Mouse (Mus musculus) hindbrain, embryonic 11.5 days (tissue): Measurements from ENCODE around the gene Mdn1. TPM values are rescaled to one million over a fixed set of nuclear protein-coding genes. Genes with fewer than 3 reads are reported as not detected.

Experiments
- ATAC-seq: fragments of 200-750 bp; cut with Nextera tagmentation; 2 replicates; pipeline ENCODE4 v1.8.0; 2017; ENCODE audit warnings: mild to moderate bottlenecking, moderate TSS enrichment, moderate library complexity; ENCODE audit not compliant: low FRiP score
- DNase-seq: peaks from one replicate; pipeline ENCODE4 v3.0.0-alpha.2; 2015; ENCODE audit warnings: low spot score
- H3K27ac ChIP-seq: fragments of 300-500 bp; sonication (generic); 2 replicates; pipeline ENCODE4 v1.5.1; 2014; ENCODE audit warnings: mild to moderate bottlenecking, low read depth, low read length
- H3K27me3 ChIP-seq: fragments of 300-500 bp; sonication (generic); 2 replicates; pipeline ENCODE4 v1.6.1; 2014; ENCODE audit warnings: mild to moderate bottlenecking, low read length, moderate library complexity, mixed read lengths; ENCODE audit not compliant: control insufficient read depth, insufficient read depth
- H3K36me3 ChIP-seq: fragments of 300-500 bp; sonication (generic); 2 replicates; pipeline ENCODE4 v1.6.1; 2014; ENCODE audit warnings: mild to moderate bottlenecking, low read length, moderate library complexity, mixed read lengths; ENCODE audit not compliant: control insufficient read depth, insufficient read depth
- H3K4me1 ChIP-seq: fragments of 300-500 bp; sonication (generic); replicated peaks from 2 replicates; pipeline ENCODE4 v1.6.1; 2014; ENCODE audit warnings: low read length, mixed read lengths; ENCODE audit not compliant: control insufficient read depth, insufficient read depth
- H3K4me2 ChIP-seq: fragments of 300-500 bp; sonication (generic); replicated peaks from 2 replicates; pipeline ENCODE4 v1.6.1; 2014; ENCODE audit warnings: mild to moderate bottlenecking, low read depth, low read length
- H3K4me3 ChIP-seq: fragments of 300-500 bp; sonication (generic); 2 replicates; pipeline ENCODE4 v1.5.1; 2014; ENCODE audit warnings: low read depth, low read length
- H3K9ac ChIP-seq: fragments of 300-500 bp; sonication (generic); 2 replicates; pipeline ENCODE4 v1.6.1; 2014; ENCODE audit warnings: low read depth, low read length
- H3K9me3 ChIP-seq: fragments of 300-500 bp; sonication (generic); 2 replicates; pipeline ENCODE4 v1.6.1; 2016; ENCODE audit warnings: low read length; ENCODE audit not compliant: control insufficient read depth
- WGBS: fragments of 180-500 bp; shearing (Covaris S2); extraction: QIAGEN DNeasy Blood & Tissue Kit; methylation state at CpG from one replicate; pipeline ENCODE4 v1.1.7; 2014; 5-methylcytosine and 5-hydroxymethylcytosine counted together
- polyA plus RNA-seq: library from polyadenylated mRNA; unstranded; fragments of >200 nt; fragmentation: Nextera tagmentation; extraction: Ambion mirVana; gene quantifications from 2 replicates; pipeline ENCODE4 v1.2.1, GENCODE M21; 2014

The Mdn1 gene
- polyA plus RNA-seq, 1 experiment from 2014 or later, result 27.3 TPM

- no peak for DNase-seq
- Histone ChIP-seq H3K4me1 (no peaks in the 10 kb centered on the region), H3K4me3 (no peak overlapping the region), H3K9me3 (no peaks in the 10 kb centered on the region), H3K9ac (no peak overlapping the region), H3K4me2 (no peak overlapping the region), H3K27me3 (no peaks in the 10 kb centered on the region), H3K27ac (no peak overlapping the region), H3K36me3 (peaks cover 6% of the 10 kb centered on the region; the same call in 1 of the 2 replicates)
- 96% methylated on average over 2 of the region's 2 CpGs for WGBS
- no peak for ATAC-seq
Measured at GRCm38 (mm10) chr4:32674025-32674424, 17.1 kb downstream of the Mdn1 start.

- no peak overlapping the region for H3K27ac ChIP-seq
- no peak overlapping the region for H3K4me2 ChIP-seq
- H3K27me3 ChIP-seq, result no peaks in the 10 kb centered on the region
- no peak for ATAC-seq
- DNase-seq, result no peak
- WGBS, result 92% methylated on average over 3 of the region's 3 CpGs
- peaks cover 6% of the 10 kb centered on the region; the same call in 1 of the 2 replicates for H3K36me3 ChIP-seq
- no peak overlapping the region for H3K4me3 ChIP-seq
- H3K9me3 ChIP-seq, result no peaks in the 10 kb centered on the region
- H3K9ac ChIP-seq, result no peak overlapping the region
- no peaks in the 10 kb centered on the region for H3K4me1 ChIP-seq
Measured at GRCm38 (mm10) chr4:32677471-32677870, 20.6 kb downstream of the Mdn1 start.

- H3K9me3 ChIP-seq, result no peaks in the 10 kb centered on the region
- H3K4me2 ChIP-seq, result no peak overlapping the region
- 84% methylated on average over 3 of the region's 3 CpGs for WGBS
- no peaks in the 10 kb centered on the region for H3K4me1 ChIP-seq
- no peak overlapping the region for H3K9ac ChIP-seq
- no peak overlapping the region for H3K4me3 ChIP-seq
- no peak overlapping the region for H3K27ac ChIP-seq
- ATAC-seq (no peak), DNase-seq (peak; percentile 10)
- H3K36me3 ChIP-seq, result 0 out of 2 replicates have a peak, but pooled peaks cover 2% of the 10 kb centered on the region
- no peaks in the 10 kb centered on the region for H3K27me3 ChIP-seq
Measured at GRCm38 (mm10) chr4:32680843-32681242, 23.9 kb downstream of the Mdn1 start.

- no peak overlapping the region for H3K9ac ChIP-seq
- no peak overlapping the region for H3K27ac ChIP-seq
- H3K4me3 ChIP-seq, result no peak overlapping the region
- ATAC-seq (no peak), DNase-seq (no peak)
- 0 out of 2 replicates have a peak, but pooled peaks cover 2% of the 10 kb centered on the region for H3K36me3 ChIP-seq
- no peaks in the 10 kb centered on the region for H3K27me3 ChIP-seq
- 91% methylated on average over 4 of the region's 4 CpGs for WGBS
- H3K4me2 ChIP-seq, result no peak overlapping the region
- no peaks in the 10 kb centered on the region for H3K4me1 ChIP-seq
- no peaks in the 10 kb centered on the region for H3K9me3 ChIP-seq
Measured at GRCm38 (mm10) chr4:32682471-32682870, 25.6 kb downstream of the Mdn1 start.

- ATAC-seq, result no peak
- no peak overlapping the region for H3K4me2 ChIP-seq
- 91% methylated on average over 6 of the region's 6 CpGs for WGBS
- DNase-seq, result no peak
- H3K4me1 ChIP-seq, result no peaks in the 10 kb centered on the region
- H3K27me3 ChIP-seq, result no peaks in the 10 kb centered on the region
- H3K36me3 ChIP-seq, result 0 out of 2 replicates have a peak, but pooled peaks cover under 1% of the 10 kb centered on the region
- H3K9ac ChIP-seq, result no peak overlapping the region
- no peak overlapping the region for H3K4me3 ChIP-seq
- no peak overlapping the region for H3K27ac ChIP-seq
- H3K9me3 ChIP-seq, result no peaks in the 10 kb centered on the region
Measured at GRCm38 (mm10) chr4:32683061-32683582, 26.2 kb downstream of the Mdn1 start.

- H3K4me2 ChIP-seq, result no peak overlapping the region
- H3K9ac ChIP-seq, result no peak overlapping the region
- no peak overlapping the region for H3K27ac ChIP-seq
- peaks cover 4% of the 10 kb centered on the region; the same call in 1 of the 2 replicates for H3K36me3 ChIP-seq
- DNase-seq, result no peak
- no peaks in the 10 kb centered on the region for H3K27me3 ChIP-seq
- H3K4me3 ChIP-seq, result no peak overlapping the region
- ATAC-seq, result no peak
- no peaks in the 10 kb centered on the region for H3K4me1 ChIP-seq
- 96% methylated on average over 1 of the region's 1 CpGs for WGBS
- no peaks in the 10 kb centered on the region for H3K9me3 ChIP-seq
Measured at GRCm38 (mm10) chr4:32717733-32718132, 60.8 kb downstream of the Mdn1 start.

GRCm38 (mm10) chr4:32745394-32745793 lies 88.5 kb downstream of the Mdn1 start:
- Histone ChIP-seq H3K4me1 (no peaks in the 10 kb centered on the region), H3K9me3 (no peaks in the 10 kb centered on the region), H3K4me3 (no peak overlapping the region), H3K9ac (no peak overlapping the region), H3K36me3 (peaks cover 6% of the 10 kb centered on the region; the same call in 1 of the 2 replicates), H3K27ac (no peak overlapping the region), H3K27me3 (no peaks in the 10 kb centered on the region), H3K4me2 (no peak overlapping the region)
- DNase-seq, result peak; percentile 6
- no peak for ATAC-seq
- 89% methylated on average over 6 of the region's 6 CpGs for WGBS

- no peaks in the 10 kb centered on the region for H3K9me3 ChIP-seq
- no peak for ATAC-seq
- no peak overlapping the region for H3K27ac ChIP-seq
- H3K36me3 ChIP-seq, result peaks cover 2% of the 10 kb centered on the region; the same call in 1 of the 2 replicates
- no peak overlapping the region for H3K4me3 ChIP-seq
- no peak overlapping the region for H3K4me2 ChIP-seq
- DNase-seq, result no peak
- 95% methylated on average over 7 of the region's 7 CpGs for WGBS
- H3K4me1 ChIP-seq, result no peaks in the 10 kb centered on the region
- no peak overlapping the region for H3K9ac ChIP-seq
- H3K27me3 ChIP-seq, result no peaks in the 10 kb centered on the region
Measured at GRCm38 (mm10) chr4:32748396-32748795, 91.5 kb downstream of the Mdn1 start.

- H3K4me1 ChIP-seq, result no peaks in the 10 kb centered on the region
- ATAC-seq (no peak), DNase-seq (no peak)
- no peak overlapping the region for H3K9ac ChIP-seq
- peaks cover 2% of the 10 kb centered on the region; the same call in 1 of the 2 replicates for H3K36me3 ChIP-seq
- no peak overlapping the region for H3K4me3 ChIP-seq
- H3K9me3 ChIP-seq, result no peaks in the 10 kb centered on the region
- WGBS, result 93% methylated on average over 1 of the region's 1 CpGs
- no peak overlapping the region for H3K27ac ChIP-seq
- no peaks in the 10 kb centered on the region for H3K27me3 ChIP-seq
- H3K4me2 ChIP-seq, result no peak overlapping the region
Measured at GRCm38 (mm10) chr4:32750711-32751110, 93.8 kb downstream of the Mdn1 start.
